Mouse (Mus musculus): ENCODE data around the gene Shc2.

GRCm38 (mm10) chr10:79661861-79662260 is 24.1 kb upstream of the Shc2 start:
- no peak for TF ChIP-seq CTCF (IDR thresholded peaks at IDR 0.05; ENCODE audit: control insufficient read depth, insufficient read depth, insufficient replicate concordance, low read depth, low read length)
- no peak for TF ChIP-seq POLR2A (IDR thresholded peaks at IDR 0.05; ENCODE audit: control insufficient read depth, low read depth, low read length)

Data from testis, adult 2 months (tissue).